Mouse (Mus musculus): ENCODE results near the gene Clca4a. TPM values are rescaled to one million over a fixed set of nuclear protein-coding genes. Genes with fewer than 3 reads are reported as not detected.

Clca4a gene
- total RNA-seq, 2 experiments from 2014 or later = 0.09 TPM; not detected in 1

Other genes starting within 250 kb of the Clca4a start
- gene Clca3a1, start 214.1 kb downstream of the Clca4a start, total RNA-seq (2021) = under 1 TPM; 0.09 to 0.18 TPM
- gene Clca3a2, start 155.6 kb downstream of the Clca4a start, total RNA-seq (2021) = not detected
- not detected for gene Clca3b, start 125.7 kb downstream of the Clca4a start, total RNA-seq (2021)
- gene Clca4b, start 42.5 kb downstream of the Clca4a start, total RNA-seq (2021) = not detected
- not detected for gene Clca1, start 57.7 kb upstream of the Clca4a start, total RNA-seq (2021)
- gene Clca2, start 124.4 kb upstream of the Clca4a start, total RNA-seq (2021) = under 1 TPM in 1 of 2 experiments, not detected in 1; 0.09 TPM
- gene Odf2l, start 143.5 kb upstream of the Clca4a start, total RNA-seq (2021) = 1 to 10 TPM; 8.4 to 9.5 TPM

Measured in gastrocnemius, adult 18-20 months (tissue).